Mouse (Mus musculus) B cell, adult (primary cell): ENCODE results near the gene Sgcd. TPM values are rescaled to one million over a fixed set of nuclear protein-coding genes. Genes with fewer than 3 reads are reported as not detected.

Experiments used
- total RNA-seq: library from RNA; stranded (reverse); gene quantifications from 4 replicates; pipeline ENCODE4 v1.2.4, GENCODE M21; 2023; ENCODE audit not compliant: inconsistent age

Gene Sgcd
- not detected in 4 replicates for total RNA-seq

DNA sequence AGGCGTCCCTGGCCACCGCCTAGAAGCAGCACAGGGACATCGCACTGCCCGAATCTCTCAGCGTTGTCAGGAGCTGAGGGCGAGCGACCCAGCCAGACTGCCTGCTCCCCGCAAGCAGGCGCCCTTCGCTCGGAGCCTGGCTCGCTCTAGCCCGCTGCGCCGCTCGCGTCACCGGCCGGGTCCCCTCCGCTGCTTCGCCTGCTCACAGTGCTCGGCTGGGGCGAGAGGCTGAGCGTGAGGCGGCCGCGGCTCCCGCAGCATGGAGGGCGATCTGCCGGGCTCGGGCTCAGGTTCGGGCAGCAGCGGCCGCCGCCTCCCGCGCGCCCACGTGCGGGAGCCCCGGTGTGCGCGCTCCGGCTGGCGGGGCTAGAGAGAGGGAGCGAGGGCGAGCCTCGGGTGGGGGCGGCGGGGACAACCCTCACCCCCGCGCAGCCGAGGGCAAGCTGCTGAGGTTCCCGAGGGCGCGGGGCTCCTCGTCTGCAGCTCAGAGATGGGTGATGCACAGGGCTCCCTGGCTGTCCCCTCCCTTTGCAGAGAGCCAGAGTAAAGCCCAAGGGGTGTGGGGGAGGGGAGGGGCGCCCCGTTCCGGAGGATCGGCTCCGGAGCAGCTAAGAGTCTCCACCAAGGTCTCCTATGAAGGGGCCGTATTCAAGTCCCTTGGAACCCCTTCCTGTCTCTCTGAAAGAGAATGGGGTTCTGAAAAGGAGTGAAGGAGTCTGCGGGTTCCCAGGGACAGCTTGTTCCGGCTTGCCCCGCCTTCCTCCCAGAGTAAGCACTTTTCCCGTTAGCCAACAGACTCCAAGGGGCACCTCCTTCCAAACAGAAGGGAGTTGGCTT, at the start of gene Sgcd:
Gene Sgcd, minus strand, starts transcription at position 273 of the 837 bp plus-strand sequence.

